Mouse (Mus musculus): ENCODE results near the gene Zfp882. TPM values are rescaled to one million over a fixed set of nuclear protein-coding genes. Genes with fewer than 3 reads are reported as not detected.
A peak's percentile ranks its signal among the peaks of the same experiment; 100 is the strongest.
"Not testable (repeated sequence)": the region's sequence is repeated elsewhere in the genome, so short reads cannot be mapped to it uniquely, and the experiment has no call there.

Zfp882 gene
- polyA plus RNA-seq, 1 experiment: not detected

GRCm38 (mm10) chr8:71950482-71951221 lies 42.2 kb downstream of the Zfp882 start, which contains the start of gene Zfp961:
Gene Zfp961 (plus strand): TSS chr8:71951038.
- TF ChIP-seq CTCF (IDR thresholded peaks at IDR 0.05; ENCODE audit: insufficient read depth, low read depth, low read length): no peak
- TF ChIP-seq POLR2A (IDR thresholded peaks at IDR 0.05; ENCODE audit: insufficient read depth, low read depth, low read length): peak; percentile 77
- WGBS: 4% methylated on average over 34 of the region's 34 CpGs
- H3K4me3 ChIP-seq (ENCODE audit: insufficient read depth, low read depth, low read length): peak within 1 kb of the TSS; percentile 88
- peak within 1 kb of the TSS; percentile 79 for H3K27ac ChIP-seq (ENCODE audit: insufficient read depth, low read depth, low read length)
- H3K4me1 ChIP-seq (ENCODE audit: control insufficient read depth, insufficient read depth, low read length): no peaks in the 10 kb centered on the region

- H3K4me1 ChIP-seq (ENCODE audit: control insufficient read depth, insufficient read depth, low read length): no peaks in the 10 kb centered on the region
- 16% methylated on average over 14 of the region's 14 CpGs for WGBS
- no peak overlapping the region for H3K27ac ChIP-seq (ENCODE audit: insufficient read depth, low read depth, low read length)
- H3K4me3 ChIP-seq (ENCODE audit: insufficient read depth, low read depth, low read length): peak overlapping the region; percentile 88
- no peak for TF ChIP-seq POLR2A (IDR thresholded peaks at IDR 0.05; ENCODE audit: insufficient read depth, low read depth, low read length)
- no peak for TF ChIP-seq CTCF (IDR thresholded peaks at IDR 0.05; ENCODE audit: insufficient read depth, low read depth, low read length)
These were observed 43.2 kb downstream of the Zfp882 start for GRCm38 (mm10) chr8:71951436-71952161.

GRCm38 (mm10) chr8:71952489-71952888 lies 44.1 kb downstream of the Zfp882 start:
- WGBS: 93% methylated on average over 1 of the region's 1 CpGs
- no peak overlapping the region for H3K27ac ChIP-seq (ENCODE audit: insufficient read depth, low read depth, low read length)
- H3K4me1 ChIP-seq (ENCODE audit: control insufficient read depth, insufficient read depth, low read length): no peaks in the 10 kb centered on the region
- H3K4me3 ChIP-seq (ENCODE audit: insufficient read depth, low read depth, low read length): no peak overlapping the region
- TF ChIP-seq POLR2A (IDR thresholded peaks at IDR 0.05; ENCODE audit: insufficient read depth, low read depth, low read length) (no peak), CTCF (IDR thresholded peaks at IDR 0.05; ENCODE audit: insufficient read depth, low read depth, low read length) (no peak)

- H3K4me1 ChIP-seq (ENCODE audit: control insufficient read depth, insufficient read depth, low read length); H3K27ac ChIP-seq (ENCODE audit: insufficient read depth, low read depth, low read length); H3K4me3 ChIP-seq (ENCODE audit: insufficient read depth, low read depth, low read length): not testable (repeated sequence)
- WGBS: 97% methylated on average over 16 of the region's 16 CpGs
These were observed 44.7 kb downstream of the Zfp882 start for GRCm38 (mm10) chr8:71952961-71953700.

- H3K4me3 ChIP-seq (ENCODE audit: insufficient read depth, low read depth, low read length): no peak overlapping the region
- no peak for TF ChIP-seq POLR2A (IDR thresholded peaks at IDR 0.05; ENCODE audit: insufficient read depth, low read depth, low read length)
- TF ChIP-seq CTCF (IDR thresholded peaks at IDR 0.05; ENCODE audit: insufficient read depth, low read depth, low read length): no peak
- H3K4me1 ChIP-seq (ENCODE audit: control insufficient read depth, insufficient read depth, low read length): no peaks in the 10 kb centered on the region
- 99% methylated on average over 9 of the region's 9 CpGs for WGBS
- no peak overlapping the region for H3K27ac ChIP-seq (ENCODE audit: insufficient read depth, low read depth, low read length)
These were observed 46.3 kb downstream of the Zfp882 start for GRCm38 (mm10) chr8:71954666-71955065.

GRCm38 (mm10) chr8:71960483-71960882 lies 52.1 kb downstream of the Zfp882 start:
- H3K4me3 ChIP-seq (ENCODE audit: insufficient read depth, low read depth, low read length): no peak overlapping the region
- H3K27ac ChIP-seq (ENCODE audit: insufficient read depth, low read depth, low read length): no peak overlapping the region
- TF ChIP-seq POLR2A (IDR thresholded peaks at IDR 0.05; ENCODE audit: insufficient read depth, low read depth, low read length): no peak
- TF ChIP-seq CTCF (IDR thresholded peaks at IDR 0.05; ENCODE audit: insufficient read depth, low read depth, low read length): no peak
- no peaks in the 10 kb centered on the region for H3K4me1 ChIP-seq (ENCODE audit: control insufficient read depth, insufficient read depth, low read length)

- TF ChIP-seq CTCF (IDR thresholded peaks at IDR 0.05; ENCODE audit: insufficient read depth, low read depth, low read length): no peak
- no peak for TF ChIP-seq POLR2A (IDR thresholded peaks at IDR 0.05; ENCODE audit: insufficient read depth, low read depth, low read length)
- Histone ChIP-seq H3K27ac (ENCODE audit: insufficient read depth, low read depth, low read length) (no peak overlapping the region), H3K4me3 (ENCODE audit: insufficient read depth, low read depth, low read length) (no peak overlapping the region), H3K4me1 (ENCODE audit: control insufficient read depth, insufficient read depth, low read length) (no peaks in the 10 kb centered on the region)
- 94% methylated on average over 5 of the region's 5 CpGs for WGBS
These were observed 53.4 kb downstream of the Zfp882 start for GRCm38 (mm10) chr8:71961796-71962195.

GRCm38 (mm10) chr8:71964051-71964450 lies 55.6 kb downstream of the Zfp882 start:
- H3K4me3 ChIP-seq (ENCODE audit: insufficient read depth, low read depth, low read length): no peak overlapping the region
- 89% methylated on average over 3 of the region's 3 CpGs for WGBS
- TF ChIP-seq CTCF (IDR thresholded peaks at IDR 0.05; ENCODE audit: insufficient read depth, low read depth, low read length) (no peak), POLR2A (IDR thresholded peaks at IDR 0.05; ENCODE audit: insufficient read depth, low read depth, low read length) (no peak)
- H3K27ac ChIP-seq (ENCODE audit: insufficient read depth, low read depth, low read length): no peak overlapping the region
- H3K4me1 ChIP-seq (ENCODE audit: control insufficient read depth, insufficient read depth, low read length): no peaks in the 10 kb centered on the region

- H3K27ac ChIP-seq (ENCODE audit: insufficient read depth, low read depth, low read length): no peak overlapping the region
- H3K4me3 ChIP-seq (ENCODE audit: insufficient read depth, low read depth, low read length): no peak overlapping the region
- no peak for TF ChIP-seq POLR2A (IDR thresholded peaks at IDR 0.05; ENCODE audit: insufficient read depth, low read depth, low read length)
- no peak for TF ChIP-seq CTCF (IDR thresholded peaks at IDR 0.05; ENCODE audit: insufficient read depth, low read depth, low read length)
- H3K4me1 ChIP-seq (ENCODE audit: control insufficient read depth, insufficient read depth, low read length): no peaks in the 10 kb centered on the region
- 97% methylated on average over 2 of the region's 2 CpGs for WGBS
These were observed 56.8 kb downstream of the Zfp882 start for GRCm38 (mm10) chr8:71965166-71965565.

Other genes with a start within 250 kb of the Zfp882 start
- gene Unc13a, start 236.9 kb upstream of the Zfp882 start, polyA plus RNA-seq (2012; ENCODE audit: insufficient read depth, insufficient read length, low replicate concordance, missing spikeins): not detected in 2 replicates
- gene Jak3, start 232.3 kb upstream of the Zfp882 start, polyA plus RNA-seq (2012; ENCODE audit: insufficient read depth, insufficient read length, low replicate concordance, missing spikeins): not detected in 2 replicates
- gene Insl3, start 219.4 kb upstream of the Zfp882 start, polyA plus RNA-seq (2012; ENCODE audit: insufficient read depth, insufficient read length, low replicate concordance, missing spikeins): not detected in 2 replicates
- gene B3gnt3, start 206.8 kb upstream of the Zfp882 start, polyA plus RNA-seq (2012; ENCODE audit: insufficient read depth, insufficient read length, low replicate concordance, missing spikeins): not detected in 2 replicates
- gene Fcho1, start 182.9 kb upstream of the Zfp882 start, polyA plus RNA-seq (2012; ENCODE audit: insufficient read depth, insufficient read length, low replicate concordance, missing spikeins): 90.9 TPM in 1 of 2 replicates, not detected in the other
- gene Zfp709, start 26.6 kb upstream of the Zfp882 start, polyA plus RNA-seq (2012; ENCODE audit: insufficient read depth, insufficient read length, low replicate concordance, missing spikeins): not detected in 2 replicates
- gene Zfp617, start within 50 bp of the Zfp882 start, polyA plus RNA-seq (2012; ENCODE audit: insufficient read depth, insufficient read length, low replicate concordance, missing spikeins): not detected in 2 replicates
- not detected in 2 replicates for gene Zfp961, start 42.4 kb downstream of the Zfp882 start, polyA plus RNA-seq (2012; ENCODE audit: insufficient read depth, insufficient read length, low replicate concordance, missing spikeins)
- gene Cyp4f18, start 101.0 kb downstream of the Zfp882 start, polyA plus RNA-seq (2012; ENCODE audit: insufficient read depth, insufficient read length, low replicate concordance, missing spikeins): not detected in 2 replicates
- gene Olfr372, start 132.6 kb downstream of the Zfp882 start, polyA plus RNA-seq (2012; ENCODE audit: insufficient read depth, insufficient read length, low replicate concordance, missing spikeins): not detected in 2 replicates
- gene Olfr373, start 174.6 kb downstream of the Zfp882 start, polyA plus RNA-seq (2012; ENCODE audit: insufficient read depth, insufficient read length, low replicate concordance, missing spikeins): not detected in 2 replicates
- gene Olfr374, start 198.4 kb downstream of the Zfp882 start, polyA plus RNA-seq (2012; ENCODE audit: insufficient read depth, insufficient read length, low replicate concordance, missing spikeins): not detected in 2 replicates
- gene Tpm4, start 226.4 kb downstream of the Zfp882 start, polyA plus RNA-seq (2012; ENCODE audit: insufficient read depth, insufficient read length, low replicate concordance, missing spikeins): not detected in 2 replicates